Mouse (Mus musculus): ENCODE data around the gene Zfr. TPM values are rescaled to one million over a fixed set of nuclear protein-coding genes. Genes with fewer than 3 reads are reported as not detected.
"Not testable (repeated sequence)": the region's sequence is repeated elsewhere in the genome, so short reads cannot be mapped to it uniquely, and the experiment has no call there.

Zfr gene
- polyA plus RNA-seq, 1 experiment from 2014 or later = 128 TPM

GRCm38 (mm10) chr15:12114546-12114945 is 3.1 kb upstream of the Zfr start:
- H3K9me3 ChIP-seq (ENCODE audit: control insufficient read depth, low read length) = no peaks in the 10 kb centered on the region
- ATAC-seq (ENCODE audit: insufficient number of reproducible peaks, low FRiP score, low TSS enrichment, low read depth) = no peak
- H3K27me3 ChIP-seq (ENCODE audit: control insufficient read depth, insufficient read depth, low read length) = no peaks in the 10 kb centered on the region
- no peak overlapping the region for H3K4me2 ChIP-seq (ENCODE audit: low read depth, severe bottlenecking)
- no peak overlapping the region for H3K27ac ChIP-seq (replicated peaks; ENCODE audit: low read depth, low read length)
- no peak overlapping the region for H3K4me3 ChIP-seq (ENCODE audit: low read depth, low read length)
- no peak overlapping the region for H3K9ac ChIP-seq (ENCODE audit: low read length)
- DNase-seq (ENCODE audit: low spot score) = no peak
- no peaks in the 10 kb centered on the region for H3K4me1 ChIP-seq (ENCODE audit: control insufficient read depth, insufficient read depth, low read length)
- 64% methylated on average over 6 of the region's 6 CpGs for WGBS
- no peaks in the 10 kb centered on the region for H3K36me3 ChIP-seq (ENCODE audit: control insufficient read depth, insufficient read depth, low read length)

GRCm38 (mm10) chr15:12115722-12116230 is 1.9 kb upstream of the Zfr start:
- Histone ChIP-seq H3K4me1 (ENCODE audit: control insufficient read depth, insufficient read depth, low read length) (no peaks in the 10 kb centered on the region), H3K36me3 (ENCODE audit: control insufficient read depth, insufficient read depth, low read length) (no peaks in the 10 kb centered on the region), H3K4me2 (ENCODE audit: low read depth, severe bottlenecking) (no peak overlapping the region), H3K27ac (replicated peaks; ENCODE audit: low read depth, low read length) (no peak overlapping the region), H3K27me3 (ENCODE audit: control insufficient read depth, insufficient read depth, low read length) (no peaks in the 10 kb centered on the region), H3K9ac (ENCODE audit: low read length) (no peak overlapping the region), H3K4me3 (ENCODE audit: low read depth, low read length) (no peak overlapping the region), H3K9me3 (ENCODE audit: control insufficient read depth, low read length) (no peaks in the 10 kb centered on the region)
- 26% methylated on average over 6 of the region's 6 CpGs for WGBS
- DNase-seq (ENCODE audit: low spot score) (no peak), ATAC-seq (ENCODE audit: insufficient number of reproducible peaks, low FRiP score, low TSS enrichment, low read depth) (no peak)

- no peaks in the 10 kb centered on the region for H3K36me3 ChIP-seq (ENCODE audit: control insufficient read depth, insufficient read depth, low read length)
- H3K27me3 ChIP-seq (ENCODE audit: control insufficient read depth, insufficient read depth, low read length) = no peaks in the 10 kb centered on the region
- H3K27ac ChIP-seq (replicated peaks; ENCODE audit: low read depth, low read length) = peak overlapping the region; percentile 23
- H3K9ac ChIP-seq (ENCODE audit: low read length) = peak overlapping the region; percentile 92
- ATAC-seq (ENCODE audit: insufficient number of reproducible peaks, low FRiP score, low TSS enrichment, low read depth) (no peak; the same call in none of the 2 replicates), DNase-seq (ENCODE audit: low spot score) (no peak)
- H3K9me3 ChIP-seq (ENCODE audit: control insufficient read depth, low read length) = no peaks in the 10 kb centered on the region
- 0% methylated on average over 26 of the region's 43 CpGs for WGBS
- peak overlapping the region; percentile 61 for H3K4me3 ChIP-seq (ENCODE audit: low read depth, low read length)
- H3K4me1 ChIP-seq (ENCODE audit: control insufficient read depth, insufficient read depth, low read length) = no peaks in the 10 kb centered on the region
- no peak overlapping the region for H3K4me2 ChIP-seq (ENCODE audit: low read depth, severe bottlenecking)
Measured at GRCm38 (mm10) chr15:12118093-12118431, 431 bp downstream of the Zfr start.

- H3K9ac ChIP-seq (ENCODE audit: low read length) = peak overlapping the region; percentile 92
- H3K4me3 ChIP-seq (ENCODE audit: low read depth, low read length) = peak overlapping the region; percentile 61
- peak overlapping the region; percentile 23 for H3K27ac ChIP-seq (replicated peaks; ENCODE audit: low read depth, low read length)
- H3K4me2 ChIP-seq (ENCODE audit: low read depth, severe bottlenecking) = peak overlapping the region; percentile 57
- DNase-seq (ENCODE audit: low spot score) = peak; percentile 61
- WGBS = under 1% methylated on average over 48 of the region's 61 CpGs
- no peaks in the 10 kb centered on the region for H3K36me3 ChIP-seq (ENCODE audit: control insufficient read depth, insufficient read depth, low read length)
- peak; percentile 40; the same call in 1 of the 2 replicates for ATAC-seq (ENCODE audit: insufficient number of reproducible peaks, low FRiP score, low TSS enrichment, low read depth)
- H3K4me1 ChIP-seq (ENCODE audit: control insufficient read depth, insufficient read depth, low read length) = no peaks in the 10 kb centered on the region
- H3K9me3 ChIP-seq (ENCODE audit: control insufficient read depth, low read length) = no peaks in the 10 kb centered on the region
- H3K27me3 ChIP-seq (ENCODE audit: control insufficient read depth, insufficient read depth, low read length) = no peaks in the 10 kb centered on the region
Measured at GRCm38 (mm10) chr15:12118432-12119128, 949 bp downstream of the Zfr start.

GRCm38 (mm10) chr15:12119129-12119466 is 1.5 kb downstream of the Zfr start:
- Histone ChIP-seq H3K4me3 (ENCODE audit: low read depth, low read length) (peak overlapping the region; percentile 61), H3K9me3 (ENCODE audit: control insufficient read depth, low read length) (no peaks in the 10 kb centered on the region), H3K27ac (replicated peaks; ENCODE audit: low read depth, low read length) (no peak overlapping the region), H3K4me2 (ENCODE audit: low read depth, severe bottlenecking) (peak overlapping the region; percentile 57), H3K27me3 (ENCODE audit: control insufficient read depth, insufficient read depth, low read length) (no peaks in the 10 kb centered on the region), H3K9ac (ENCODE audit: low read length) (peak overlapping the region; percentile 92), H3K4me1 (ENCODE audit: control insufficient read depth, insufficient read depth, low read length) (no peaks in the 10 kb centered on the region), H3K36me3 (ENCODE audit: control insufficient read depth, insufficient read depth, low read length) (no peaks in the 10 kb centered on the region)
- DNase-seq (ENCODE audit: low spot score) = peak; percentile 58
- 9% methylated on average over 7 of the region's 7 CpGs for WGBS
- no peak for ATAC-seq (ENCODE audit: insufficient number of reproducible peaks, low FRiP score, low TSS enrichment, low read depth)

- no peaks in the 10 kb centered on the region for H3K9me3 ChIP-seq (ENCODE audit: control insufficient read depth, low read length)
- H3K9ac ChIP-seq (ENCODE audit: low read length) = no peak overlapping the region
- no peaks in the 10 kb centered on the region for H3K4me1 ChIP-seq (ENCODE audit: control insufficient read depth, insufficient read depth, low read length)
- no peaks in the 10 kb centered on the region for H3K27me3 ChIP-seq (ENCODE audit: control insufficient read depth, insufficient read depth, low read length)
- no peaks in the 10 kb centered on the region for H3K36me3 ChIP-seq (ENCODE audit: control insufficient read depth, insufficient read depth, low read length)
- WGBS = 92% methylated on average over 1 of the region's 1 CpGs
- no peak for DNase-seq (ENCODE audit: low spot score)
- no peak overlapping the region for H3K4me3 ChIP-seq (ENCODE audit: low read depth, low read length)
- no peak overlapping the region for H3K4me2 ChIP-seq (ENCODE audit: low read depth, severe bottlenecking)
- H3K27ac ChIP-seq (replicated peaks; ENCODE audit: low read depth, low read length) = no peak overlapping the region
- no peak for ATAC-seq (ENCODE audit: insufficient number of reproducible peaks, low FRiP score, low TSS enrichment, low read depth)
Measured at GRCm38 (mm10) chr15:12124913-12125312, 7.3 kb downstream of the Zfr start.

GRCm38 (mm10) chr15:12130871-12131270 is 13.2 kb downstream of the Zfr start:
- not testable (repeated sequence) for H3K4me3 ChIP-seq (ENCODE audit: low read depth, low read length); DNase-seq (ENCODE audit: low spot score); H3K9me3 ChIP-seq (ENCODE audit: control insufficient read depth, low read length); H3K4me2 ChIP-seq (ENCODE audit: low read depth, severe bottlenecking); H3K36me3 ChIP-seq (ENCODE audit: control insufficient read depth, insufficient read depth, low read length); H3K27ac ChIP-seq (replicated peaks; ENCODE audit: low read depth, low read length); H3K27me3 ChIP-seq (ENCODE audit: control insufficient read depth, insufficient read depth, low read length); ATAC-seq (ENCODE audit: insufficient number of reproducible peaks, low FRiP score, low TSS enrichment, low read depth); H3K4me1 ChIP-seq (ENCODE audit: control insufficient read depth, insufficient read depth, low read length); H3K9ac ChIP-seq (ENCODE audit: low read length)
- WGBS = 90% methylated on average over 3 of the region's 3 CpGs

- no peak for ATAC-seq (ENCODE audit: insufficient number of reproducible peaks, low FRiP score, low TSS enrichment, low read depth)
- Histone ChIP-seq H3K4me2 (ENCODE audit: low read depth, severe bottlenecking) (no peak overlapping the region), H3K9ac (ENCODE audit: low read length) (no peak overlapping the region), H3K4me3 (ENCODE audit: low read depth, low read length) (no peak overlapping the region), H3K9me3 (ENCODE audit: control insufficient read depth, low read length) (no peaks in the 10 kb centered on the region), H3K27ac (replicated peaks; ENCODE audit: low read depth, low read length) (no peak overlapping the region), H3K27me3 (ENCODE audit: control insufficient read depth, insufficient read depth, low read length) (no peaks in the 10 kb centered on the region), H3K36me3 (ENCODE audit: control insufficient read depth, insufficient read depth, low read length) (peaks cover 2% of the 10 kb centered on the region; the same call in 1 of the 2 replicates), H3K4me1 (ENCODE audit: control insufficient read depth, insufficient read depth, low read length) (no peaks in the 10 kb centered on the region)
- WGBS = 79% methylated on average over 1 of the region's 1 CpGs
- DNase-seq (ENCODE audit: low spot score) = no peak
Measured at GRCm38 (mm10) chr15:12134546-12134945, 16.9 kb downstream of the Zfr start.

- Histone ChIP-seq H3K4me3 (ENCODE audit: low read depth, low read length) (no peak overlapping the region), H3K4me2 (ENCODE audit: low read depth, severe bottlenecking) (no peak overlapping the region), H3K9me3 (ENCODE audit: control insufficient read depth, low read length) (no peaks in the 10 kb centered on the region), H3K9ac (ENCODE audit: low read length) (no peak overlapping the region), H3K4me1 (ENCODE audit: control insufficient read depth, insufficient read depth, low read length) (no peaks in the 10 kb centered on the region), H3K27ac (replicated peaks; ENCODE audit: low read depth, low read length) (no peak overlapping the region), H3K27me3 (ENCODE audit: control insufficient read depth, insufficient read depth, low read length) (no peaks in the 10 kb centered on the region), H3K36me3 (ENCODE audit: control insufficient read depth, insufficient read depth, low read length) (peaks cover 2% of the 10 kb centered on the region; the same call in 1 of the 2 replicates)
- ATAC-seq (ENCODE audit: insufficient number of reproducible peaks, low FRiP score, low TSS enrichment, low read depth) = no peak
- DNase-seq (ENCODE audit: low spot score) = no peak
- 63% methylated on average over 3 of the region's 3 CpGs for WGBS
Measured at GRCm38 (mm10) chr15:12135368-12135767, 17.7 kb downstream of the Zfr start.
